Mouse (Mus musculus): ENCODE results near the gene Trmt61a.
"Not testable (repeated sequence)": the region's sequence is repeated elsewhere in the genome, so short reads cannot be mapped to it uniquely, and the experiment has no call there.

The Trmt61a gene

GRCm38 (mm10) chr12:111698346-111698913 lies 20.5 kb downstream of the Trmt61a start:
- DNase-seq (ENCODE audit: low spot score), result no peak

- no peak for DNase-seq (ENCODE audit: low spot score)
These were observed 21.6 kb downstream of the Trmt61a start for GRCm38 (mm10) chr12:111699542-111699941.

- no peak for DNase-seq (ENCODE audit: low spot score)
These were observed 23.1 kb downstream of the Trmt61a start for GRCm38 (mm10) chr12:111700920-111701458.

GRCm38 (mm10) chr12:111703301-111703700 lies 25.4 kb downstream of the Trmt61a start:
- no peak for DNase-seq (ENCODE audit: low spot score)

DNA sequence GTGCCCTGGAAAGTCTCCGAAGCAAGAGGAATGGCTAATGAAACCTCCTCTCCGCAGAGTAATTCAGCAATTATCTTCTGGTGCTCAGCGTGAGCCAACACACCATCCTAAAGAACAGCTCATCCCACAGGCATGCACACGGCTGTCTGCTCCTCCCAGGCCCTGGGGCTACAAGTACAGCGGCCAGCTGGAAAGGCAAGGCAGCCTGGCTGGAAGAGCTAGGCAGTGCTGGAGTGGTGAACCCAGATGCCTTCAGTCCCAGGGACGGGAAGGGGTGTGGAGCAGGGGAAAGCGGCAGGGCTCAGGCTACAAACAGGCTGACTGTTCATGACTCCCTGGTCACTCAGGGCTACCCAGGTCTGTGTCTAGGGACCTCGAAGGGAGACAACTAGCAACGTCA lies 26.7 kb downstream of the Trmt61a start:
- DNase-seq (ENCODE audit: low spot score), result peak; percentile 45

DNA sequence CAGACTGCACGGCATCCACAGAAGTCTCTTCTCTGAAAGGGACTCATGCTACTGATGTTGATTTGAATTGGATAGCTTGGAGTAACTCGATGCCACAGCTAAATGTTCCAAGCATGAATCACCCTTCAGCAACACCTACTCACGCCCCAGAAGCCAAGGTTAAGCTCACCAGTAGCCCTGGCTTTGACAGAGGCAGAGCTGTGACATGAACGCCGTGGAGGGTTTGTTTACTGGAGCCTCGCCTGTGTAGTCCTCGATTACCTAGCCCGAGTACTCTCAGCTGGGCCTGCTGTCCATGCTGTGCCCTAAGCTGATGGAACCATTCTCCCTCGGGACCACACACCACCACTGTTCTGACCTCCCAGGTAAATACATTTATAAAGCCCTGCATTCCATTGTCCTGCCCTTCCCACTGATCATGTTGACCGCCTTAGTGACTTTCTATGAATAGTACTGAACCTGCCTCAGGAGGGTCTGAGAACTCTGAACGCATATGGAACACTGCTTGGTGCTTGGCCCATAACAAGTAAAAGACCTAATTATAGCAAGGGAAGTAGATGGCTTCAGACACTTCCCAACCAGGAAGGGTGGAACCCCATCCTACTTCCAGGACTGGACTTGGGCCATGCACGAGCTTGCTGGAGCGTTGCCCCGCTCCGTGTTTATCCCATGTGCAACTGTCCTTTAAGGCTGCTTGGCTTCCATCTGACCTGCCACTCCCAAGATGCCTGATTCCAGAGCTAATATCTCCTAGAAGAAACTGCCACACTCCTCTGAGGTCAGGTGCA lies 27.5 kb downstream of the Trmt61a start:
- DNase-seq (ENCODE audit: low spot score), result no peak

DNA sequence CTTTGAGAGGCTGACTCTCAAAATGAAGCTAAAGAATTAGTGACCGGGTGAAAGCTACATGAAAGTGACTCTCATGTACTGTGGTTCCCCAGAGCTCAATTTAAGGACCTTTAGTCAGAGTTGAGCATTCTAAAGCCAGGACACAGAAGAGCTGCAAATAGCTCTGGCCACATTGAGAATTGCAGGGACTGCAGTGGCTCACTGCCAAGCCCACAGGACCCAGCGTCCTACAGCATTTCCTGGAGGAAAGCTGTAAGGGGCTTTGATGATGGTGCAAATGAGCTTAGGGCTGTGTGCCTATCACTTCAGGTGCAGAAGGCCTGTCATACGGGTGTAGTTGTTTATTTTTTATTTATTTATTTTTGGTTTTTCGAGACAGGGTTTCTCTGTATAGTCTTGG lies 30.3 kb downstream of the Trmt61a start:
- DNase-seq (ENCODE audit: low spot score), result no peak

DNA sequence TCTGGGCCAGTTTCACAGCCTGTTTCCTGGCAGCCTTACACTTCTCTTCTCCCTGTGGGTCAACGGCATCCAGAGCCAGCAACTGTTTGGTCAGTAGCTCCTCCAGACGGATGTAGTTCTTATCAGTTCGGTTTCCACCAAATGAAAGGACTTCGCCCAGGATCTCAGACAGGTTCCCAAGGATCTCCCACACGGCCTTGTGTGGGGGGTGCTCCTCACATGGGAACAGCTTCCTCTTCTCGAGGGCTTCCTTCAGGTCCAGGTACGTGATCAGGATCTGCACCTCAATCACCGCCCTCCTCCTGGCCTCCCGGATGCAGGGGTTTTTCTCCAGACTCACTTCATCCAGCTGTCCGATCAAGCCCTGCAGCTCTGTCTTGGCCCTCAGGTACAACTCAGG lies 32.2 kb downstream of the Trmt61a start:
- DNase-seq (ENCODE audit: low spot score), result no peak

DNA sequence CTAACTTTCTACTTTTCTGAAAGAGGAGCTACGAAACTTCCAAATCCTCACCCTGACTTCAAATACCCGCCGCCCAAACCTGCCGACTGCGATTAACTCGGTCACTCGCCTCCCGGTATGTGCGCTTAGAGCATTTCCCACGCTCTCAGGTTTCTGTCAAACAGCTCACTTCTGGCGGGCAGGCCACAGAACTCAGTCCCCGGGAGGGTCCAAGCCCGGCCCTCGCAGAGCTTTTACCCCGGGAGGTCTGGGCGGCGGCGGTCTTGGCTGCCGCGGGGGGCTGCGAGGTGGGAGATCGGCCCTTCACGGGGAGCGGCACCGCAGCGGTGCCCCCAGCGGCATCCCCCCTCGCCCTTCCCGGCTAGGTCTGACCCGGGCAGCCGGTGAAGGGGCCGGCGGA lies 34.6 kb downstream of the Trmt61a start:
- DNase-seq (ENCODE audit: low spot score), result no peak

GRCm38 (mm10) chr12:111713004-111713651 lies 35.2 kb downstream of the Trmt61a start, which contains the start of the genes Bag5 and Apopt1:
Gene Bag5, minus strand, starts transcription at chr12:111713257.
Gene Apopt1, plus strand, starts transcription at chr12:111713261.
- peak; percentile 93 for DNase-seq (ENCODE audit: low spot score)

GRCm38 (mm10) chr12:111713880-111714279 lies 36.0 kb downstream of the Trmt61a start:
- DNase-seq (ENCODE audit: low spot score), result not testable (repeated sequence)

- DNase-seq (ENCODE audit: low spot score), result no peak
These were observed 38.6 kb downstream of the Trmt61a start for GRCm38 (mm10) chr12:111716505-111716904.

DNA sequence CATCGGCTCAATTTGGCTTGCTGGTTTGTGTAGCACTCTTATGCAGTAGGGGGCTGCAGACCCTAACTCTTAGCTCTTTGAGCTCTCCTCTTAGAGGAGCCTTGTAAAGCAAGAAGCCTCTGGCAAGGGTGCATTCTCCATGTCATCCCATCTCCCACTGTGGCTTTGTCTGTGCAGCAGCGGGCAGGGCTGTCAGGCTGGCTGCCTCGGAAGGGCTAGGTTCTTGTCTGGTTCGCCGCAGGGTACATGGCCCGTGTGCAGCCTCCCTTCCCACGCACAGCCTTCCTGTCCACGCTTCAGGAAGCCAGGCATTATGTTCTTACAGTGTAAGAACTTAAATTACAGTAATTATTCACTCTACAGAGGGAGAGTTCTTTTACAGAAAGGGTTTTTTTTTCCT lies 40.8 kb downstream of the Trmt61a start:
- DNase-seq (ENCODE audit: low spot score), result no peak

GRCm38 (mm10) chr12:111720222-111720621 lies 42.3 kb downstream of the Trmt61a start:
- DNase-seq (ENCODE audit: low spot score), result no peak

DNA sequence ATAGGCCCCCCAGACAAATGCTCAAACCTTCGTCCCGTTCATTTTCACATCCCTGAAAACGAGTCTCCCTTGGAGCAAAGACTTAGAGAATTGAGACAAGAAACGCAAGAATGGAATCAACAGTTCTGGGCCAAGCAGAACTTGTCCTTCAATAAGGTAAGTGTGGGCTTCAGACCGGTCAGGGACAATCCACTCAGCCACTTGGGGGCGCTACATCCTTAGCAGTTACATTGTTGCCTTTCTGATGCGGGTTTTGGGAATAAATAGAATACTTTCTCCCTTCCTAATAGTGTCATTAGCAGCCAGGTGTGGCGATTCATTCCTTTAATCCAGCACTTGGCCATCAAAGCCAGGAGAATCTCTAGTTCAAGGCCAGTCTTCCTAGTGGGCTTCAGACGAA lies 44.7 kb downstream of the Trmt61a start:
- DNase-seq (ENCODE audit: low spot score), result no peak

DNA sequence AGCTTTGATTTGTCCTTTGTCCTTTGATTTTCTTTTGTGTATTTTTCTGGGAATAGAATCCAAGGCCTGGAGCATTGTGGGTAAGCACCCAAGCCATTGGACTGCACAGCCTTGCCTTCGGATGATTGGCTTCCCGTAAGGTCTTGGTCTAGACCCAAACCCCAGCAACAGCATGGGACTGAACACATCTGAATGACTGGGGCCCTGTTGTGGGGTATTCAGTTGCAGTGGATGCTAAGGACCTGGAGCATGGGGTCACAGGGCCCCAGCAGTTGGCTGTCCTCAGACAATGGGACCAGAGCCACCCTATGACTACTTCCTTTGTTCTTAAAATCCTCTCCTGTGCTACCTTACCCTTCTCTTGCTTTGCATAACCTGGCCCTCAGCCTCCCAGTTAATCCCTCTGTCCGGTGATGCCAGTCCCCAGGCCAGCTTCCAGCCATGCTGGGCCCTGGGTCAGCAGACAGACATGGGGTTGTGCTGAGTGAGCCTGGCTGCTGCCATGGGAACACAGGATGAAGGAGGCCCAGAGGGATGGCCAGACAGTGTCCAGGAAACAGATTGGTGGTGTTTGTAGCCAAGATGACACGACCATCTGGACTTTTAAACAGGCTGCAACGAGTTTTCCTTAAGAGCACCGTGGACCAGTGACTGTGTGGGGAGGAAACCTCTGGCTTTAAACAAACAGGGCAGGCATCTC lies 46.9 kb downstream of the Trmt61a start:
- DNase-seq (ENCODE audit: low spot score), result no peak

DNA sequence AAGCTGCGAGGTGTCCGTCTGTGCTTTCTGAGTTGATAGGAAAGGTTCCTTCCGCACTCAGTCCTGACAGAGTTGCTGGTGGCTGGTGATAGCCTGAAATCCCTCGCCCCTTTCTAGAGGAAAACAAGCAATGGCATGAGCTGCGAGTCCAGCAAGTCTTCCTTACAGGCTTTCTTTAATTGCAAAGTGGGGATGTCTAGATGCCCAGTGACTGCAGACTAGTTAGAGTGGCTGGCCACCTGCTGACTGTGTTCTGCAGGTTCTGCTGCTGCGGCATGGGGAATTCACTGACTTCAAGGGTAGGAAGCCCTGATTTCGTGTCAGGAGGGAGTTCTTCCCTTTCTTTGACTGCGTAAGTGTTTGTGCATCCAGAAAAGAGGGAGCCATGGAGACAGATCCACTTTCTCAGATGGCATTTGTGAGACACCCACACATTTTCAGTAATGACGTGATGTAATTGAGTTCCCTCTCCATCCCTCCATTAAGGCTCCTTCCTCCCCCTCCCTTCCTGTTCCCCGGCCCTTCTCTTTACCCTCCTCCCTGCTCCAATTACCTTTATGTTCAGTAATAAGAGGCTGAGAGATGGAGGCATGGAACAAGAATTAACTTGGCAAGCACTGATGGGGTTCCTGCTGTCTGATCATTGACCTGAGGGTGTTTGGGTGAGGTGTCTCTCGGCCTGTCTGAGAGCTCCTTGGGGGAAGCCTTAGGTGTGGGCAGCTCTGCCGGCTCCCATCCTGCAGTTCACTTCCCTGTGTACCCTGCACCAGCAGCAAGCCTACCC lies 47.6 kb downstream of the Trmt61a start:
- no peak for DNase-seq (ENCODE audit: low spot score)

GRCm38 (mm10) chr12:111726122-111726463 lies 48.2 kb downstream of the Trmt61a start:
- DNase-seq (ENCODE audit: low spot score), result no peak

DNA sequence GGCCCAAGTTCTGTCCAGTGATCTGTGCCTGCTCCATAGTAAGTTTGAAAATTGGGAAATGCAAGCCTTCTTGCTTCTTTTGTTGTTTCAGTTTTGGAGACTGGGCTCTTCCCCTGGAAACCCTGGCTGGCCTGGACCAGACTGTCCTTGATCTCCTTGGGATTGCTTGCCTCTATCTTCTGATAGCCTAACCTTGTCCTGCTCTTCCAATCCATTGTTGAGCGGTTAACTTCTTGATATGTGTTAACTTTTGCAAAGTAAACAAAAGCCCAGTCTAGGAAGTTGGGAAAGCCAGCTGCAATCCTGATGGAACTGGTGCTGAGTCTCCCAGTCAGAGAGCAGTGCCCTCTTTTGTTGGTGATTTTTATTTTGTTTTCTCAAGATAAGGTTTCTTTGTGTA lies 50.1 kb downstream of the Trmt61a start:
- DNase-seq (ENCODE audit: low spot score), result no peak

DNA sequence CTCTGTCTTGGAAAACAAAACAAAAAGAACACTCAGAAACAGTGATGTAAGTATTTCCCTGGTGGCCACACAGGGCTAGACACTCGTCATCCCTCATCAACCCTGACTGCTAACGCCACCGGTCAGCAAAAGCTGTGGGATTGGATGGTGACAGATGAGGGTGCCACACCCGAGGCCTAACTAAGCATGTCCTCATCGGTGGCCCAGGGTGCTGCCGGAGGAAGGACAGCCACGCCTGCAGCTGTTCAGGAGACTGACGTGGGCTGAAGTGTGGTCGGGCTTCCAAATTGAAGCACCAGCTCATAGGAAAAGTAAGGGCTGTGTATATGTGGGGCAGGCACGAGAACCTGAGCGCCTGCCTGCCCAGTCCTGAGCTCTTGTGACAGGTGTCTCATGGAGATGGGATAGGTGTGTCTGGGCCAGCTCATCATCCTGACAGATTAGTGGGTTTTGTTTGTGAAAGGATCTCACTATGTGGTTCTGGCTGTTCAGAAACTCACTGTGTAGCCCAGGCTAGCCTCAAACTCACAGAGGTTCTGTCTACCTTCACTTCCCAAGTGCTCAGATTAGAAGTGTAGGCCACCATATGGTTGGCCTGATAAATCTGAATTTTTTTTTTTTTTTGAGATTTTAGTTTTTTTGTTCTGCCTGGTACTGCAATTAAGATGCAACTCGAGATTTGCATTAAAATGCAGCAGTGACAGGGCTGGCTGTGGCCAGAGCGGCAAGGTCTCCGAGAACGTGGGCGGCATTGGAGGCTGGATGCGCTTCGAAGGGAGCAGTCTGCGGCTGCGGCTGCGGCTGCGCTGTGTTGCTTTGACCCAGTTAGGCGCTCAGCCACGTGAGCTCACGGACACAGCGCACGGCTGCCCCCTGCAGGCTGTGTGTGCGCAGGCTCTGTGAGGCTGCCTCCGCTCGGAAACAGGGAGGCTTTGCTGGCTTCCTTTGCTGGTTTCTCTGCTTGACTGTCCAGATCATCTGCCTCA lies 54.2 kb downstream of the Trmt61a start:
- peak; percentile 86 for DNase-seq (ENCODE audit: low spot score)
